29 mouse cellular contexts compared by ENCODE assay signal in genomic region chr3:30120790-30121512, GRCm38 (mm10).
DNase-seq lines count a peak whose midpoint lies in the region; ATAC-seq and TF ChIP-seq lines count a peak whose summit lies in the region.
"Had no signal": no experiment of that assay in that cellular context is flagged by ENCODE, and none has a peak within 500 bp of the region (broad histone marks: within the 10 kb centered on the region; RNA-seq: fewer than 3 reads in every experiment).

No protein-coding gene starts in this region.

- WGBS in heart, embryonic 11.5 days (ENCODE audit: insufficient replicate concordance) = 77% methylated on average over 8 of the region's 8 CpGs
- 88% methylated on average over 8 of the region's 8 CpGs for WGBS in kidney, adult 2 months

- no peak for TF ChIP-seq POLR2A in kidney, adult 2 months (IDR thresholded peaks at IDR 0.05; ENCODE audit: low read depth, low read length)

- H3K4me2 ChIP-seq in heart, embryonic 11.5 days = no peak overlapping the region
- H3K4me2 ChIP-seq: embryonic facial prominence, embryonic 13.5 days; forebrain, embryonic 13.5 days; hindbrain, embryonic 15.5 days; limb, embryonic 13.5 days; liver, embryonic 12.5 days; neural tube, embryonic 15.5 days had no signal

- no peak for TF ChIP-seq CTCF in gastrocnemius, adult 2 months (IDR thresholded peaks at IDR 0.05)
- no peak for TF ChIP-seq CTCF in C2C12 (IDR thresholded peaks at IDR 0.05; ENCODE audit: control insufficient read depth, insufficient read depth, insufficient read length)
- no peak for TF ChIP-seq CTCF in kidney, adult 2 months (conservative IDR thresholded peaks at IDR 0.05; ENCODE audit: insufficient read depth, insufficient read length, low read depth, low read length)

- H3K4me1 ChIP-seq in heart, embryonic 11.5 days (ENCODE audit: control insufficient read depth, insufficient read depth, low read length) = no peaks in the 10 kb centered on the region
- H3K4me1 ChIP-seq in kidney, adult 2 months (ENCODE audit: control insufficient read depth, insufficient read depth, low read length) = peaks cover 2% of the 10 kb centered on the region; the same call in 1 of the 2 replicates
- H3K4me1 ChIP-seq: forebrain, embryonic 13.5 days; hindbrain, embryonic 15.5 days; liver, embryonic 12.5 days; midbrain, embryonic 10.5 days; neural tube, embryonic 15.5 days had no signal

- H3K27me3 ChIP-seq in heart, embryonic 11.5 days (ENCODE audit: control insufficient read depth, insufficient read depth, low read length) = no peaks in the 10 kb centered on the region
- no peaks in the 10 kb centered on the region for H3K27me3 ChIP-seq in C2C12 (ENCODE audit: control insufficient read depth, insufficient read depth, insufficient read length)
- no peaks in the 10 kb centered on the region for H3K27me3 ChIP-seq in kidney, adult 2 months (replicated peaks; ENCODE audit: control insufficient read depth, insufficient read depth, low read length)
- H3K27me3 ChIP-seq: CH12.LX; forebrain, embryonic 13.5 days; hindbrain, embryonic 15.5 days; limb, embryonic 13.5 days; liver, embryonic 12.5 days; neural tube, embryonic 15.5 days had no signal

- no peak overlapping the region for H3K9ac ChIP-seq in heart, embryonic 11.5 days (ENCODE audit: low read depth, low read length)
- H3K9ac ChIP-seq: embryonic facial prominence, embryonic 13.5 days; forebrain, embryonic 13.5 days; hindbrain, embryonic 15.5 days; limb, embryonic 13.5 days; liver, embryonic 12.5 days; neural tube, embryonic 15.5 days had no signal

- peak; percentile 40 for DNase-seq in gastrocnemius, adult 2 months
- no peak for DNase-seq in gastrocnemius, postnatal 10 days
- DNase-seq in heart, adult 9 months (ENCODE audit: low spot score in 2 of 2) = peak; percentile 53 to 57
- peak; percentile 23 for DNase-seq in gastrocnemius, postnatal 25 days
- no peak for DNase-seq in kidney, adult 2 months
- no peak for DNase-seq in ovary, postnatal 10 days (ENCODE audit: low spot score)
- DNase-seq: adrenal gland, adult 8-10 months; cerebellum, adult 2 months; cerebellum, postnatal 25 days; kidney, adult 9 months; kidney, postnatal 36 days; layer of hippocampus, postnatal 36 days; lung, adult 18-20 months; lung, postnatal 10 days; spleen, adult 18-20 months; thymus, postnatal 14 days had no signal

- no peak overlapping the region for H3K4me3 ChIP-seq in gastrocnemius, adult 2 months
- H3K4me3 ChIP-seq in heart, embryonic 11.5 days (ENCODE audit: low read depth, low read length) = no peak overlapping the region
- H3K4me3 ChIP-seq in C2C12 (ENCODE audit: insufficient read depth, poor library complexity, severe bottlenecking) = no peak overlapping the region
- no peak overlapping the region for H3K4me3 ChIP-seq in kidney, adult 2 months (ENCODE audit: insufficient read depth, low read depth, low read length)
- H3K4me3 ChIP-seq: embryonic facial prominence, embryonic 13.5 days; forebrain, embryonic 13.5 days; hindbrain, embryonic 15.5 days; limb, embryonic 13.5 days; liver, embryonic 12.5 days; midbrain, embryonic 10.5 days; neural tube, embryonic 15.5 days had no signal

- no peaks in the 10 kb centered on the region for H3K79me3 ChIP-seq in C2C12 (ENCODE audit: low read depth)

- no peaks in the 10 kb centered on the region for H3K79me2 ChIP-seq in C2C12 (ENCODE audit: control insufficient read depth, insufficient read depth)

- H3K9me3 ChIP-seq in heart, embryonic 11.5 days (replicated peaks; ENCODE audit: control insufficient read depth, low read length) = no peaks in the 10 kb centered on the region
- H3K9me3 ChIP-seq: embryonic facial prominence, embryonic 13.5 days; forebrain, embryonic 13.5 days; G1E; hindbrain, embryonic 15.5 days; limb, embryonic 13.5 days; liver, embryonic 12.5 days; midbrain, embryonic 10.5 days; neural tube, embryonic 15.5 days had no signal

- H3ac ChIP-seq in C2C12 (ENCODE audit: control insufficient read depth, insufficient read length, low read depth) = no peak overlapping the region

- H3K27ac ChIP-seq in gastrocnemius, adult 2 months = no peak overlapping the region
- H3K27ac ChIP-seq in heart, embryonic 11.5 days (ENCODE audit: low read depth, low read length) = no peak overlapping the region
- no peak overlapping the region for H3K27ac ChIP-seq in kidney, adult 2 months (ENCODE audit: insufficient read depth, low read depth, low read length)
- H3K27ac ChIP-seq: embryonic facial prominence, embryonic 13.5 days; forebrain, embryonic 13.5 days; hindbrain, embryonic 15.5 days; limb, embryonic 13.5 days; liver, embryonic 12.5 days; midbrain, embryonic 10.5 days; neural tube, embryonic 15.5 days had no signal

- intact Hi-C loops in gastrocnemius, adult 2 months (cut with DNase I) = no loop called here

- no peak for ATAC-seq in heart, embryonic 11.5 days (replicated peaks; ENCODE audit: insufficient number of reproducible peaks, low FRiP score, low TSS enrichment)
- ATAC-seq: activated CD4-positive, CD25-positive, alpha-beta regulatory T cell, adult 4 months; forebrain, embryonic 13.5 days; liver, embryonic 12.5 days; midbrain, embryonic 16.5 days had no signal

- H3K36me3 ChIP-seq in heart, embryonic 11.5 days (ENCODE audit: control insufficient read depth, insufficient read depth, low read length) = no peaks in the 10 kb centered on the region
- no peaks in the 10 kb centered on the region for H3K36me3 ChIP-seq in C2C12 (ENCODE audit: control insufficient read depth, insufficient read depth)
- H3K36me3 ChIP-seq in kidney, adult 2 months (ENCODE audit: control insufficient read depth, insufficient read depth, low read length) = no peaks in the 10 kb centered on the region
- H3K36me3 ChIP-seq: embryonic facial prominence, embryonic 13.5 days; G1E; hindbrain, embryonic 15.5 days; limb, embryonic 13.5 days; liver, embryonic 12.5 days; midbrain, embryonic 10.5 days; neural tube, embryonic 15.5 days had no signal

TF ChIP-seq in C2C12, 6 proteins besides CTCF, POLR2A, EP300 and RAD21:
- TF ChIP-seq MAX (IDR thresholded peaks at IDR 0.05) = peak; percentile 32
- no peak for TF ChIP-seq FOSL1 (IDR thresholded peaks at IDR 0.05; ENCODE audit: insufficient read depth, low read length, poor library complexity, severe bottlenecking)
- no peak for TF ChIP-seq USF1 (IDR thresholded peaks at IDR 0.05; ENCODE audit: low read depth)
- TF ChIP-seq MYOD1 (IDR thresholded peaks at IDR 0.05; ENCODE audit: control insufficient read depth, insufficient read length, low read depth) = no peak

Comparison
In these comparisons a context has a peak if more than half of its experiments do, and no peak if none do; other contexts are left out.
1. DNase-seq: peak in gastrocnemius, adult 2 months (single experiment), heart, adult 9 months (2 of 2) and gastrocnemius, postnatal 25 days (single experiment); none in gastrocnemius, postnatal 10 days (single experiment), kidney, adult 2 months (single experiment) and ovary, postnatal 10 days (single experiment).